Mouse (Mus musculus) embryonic facial prominence, embryonic 12.5 days (tissue): Measurements from ENCODE around the gene Chd9. TPM values are rescaled to one million over a fixed set of nuclear protein-coding genes. Genes with fewer than 3 reads are reported as not detected.

Source experiments
- ATAC-seq: fragments of 200-750 bp; cut with Nextera tagmentation; 2 replicates; pipeline ENCODE4 v1.8.0; 2017; ENCODE audit not compliant: insufficient number of reproducible peaks, insufficient read depth, low FRiP score, low TSS enrichment
- H3K27ac ChIP-seq: fragments of 300-500 bp; sonication (generic); 2 replicates; pipeline ENCODE4 v1.5.1; 2016; ENCODE audit warnings: mild to moderate bottlenecking
- H3K27me3 ChIP-seq: fragments of 300-500 bp; sonication (generic); 2 replicates; pipeline ENCODE4 v1.6.1; 2016; ENCODE audit warnings: mild to moderate bottlenecking, moderate library complexity
- H3K36me3 ChIP-seq: fragments of 300-500 bp; sonication (generic); 2 replicates; pipeline ENCODE4 v1.6.1; 2016; ENCODE audit warnings: mild to moderate bottlenecking
- H3K4me1 ChIP-seq: fragments of 300-500 bp; sonication (generic); 2 replicates; pipeline ENCODE4 v1.6.1; 2016
- H3K4me2 ChIP-seq: fragments of 300-500 bp; sonication (generic); replicated peaks from 2 replicates; pipeline ENCODE4 v1.6.1; 2016; ENCODE audit warnings: mild to moderate bottlenecking, moderate library complexity
- H3K4me3 ChIP-seq: fragments of 300-500 bp; sonication (generic); 2 replicates; pipeline ENCODE4 v1.5.1; 2016; ENCODE audit warnings: mild to moderate bottlenecking
- H3K9ac ChIP-seq: fragments of 300-500 bp; sonication (generic); 2 replicates; pipeline ENCODE4 v1.6.1; 2016; ENCODE audit warnings: mild to moderate bottlenecking, moderate library complexity
- H3K9me3 ChIP-seq: fragments of 300-500 bp; sonication (generic); 2 replicates; pipeline ENCODE4 v1.6.1; 2016; ENCODE audit warnings: mild to moderate bottlenecking, moderate library complexity
- WGBS: fragments of 180-500 bp; shearing (Covaris S2); methylation state at CpG from one replicate; pipeline ENCODE4 v1.1.7; 2016; 5-methylcytosine and 5-hydroxymethylcytosine counted together
- polyA plus RNA-seq: library from polyadenylated mRNA; unstranded; fragments of >200 nt; fragmentation: Nextera tagmentation; extraction: Ambion mirVana; gene quantifications from 2 replicates; pipeline ENCODE4 v1.2.1, GENCODE M21; 2016

The Chd9 gene
- 65.3 and 67.2 TPM in 2 replicates for polyA plus RNA-seq

- Histone ChIP-seq H3K27ac (peak within 1 kb of the TSS; percentile 73), H3K4me1 (peaks cover 18% of the 10 kb centered on the region), H3K4me2 (peak within 1 kb of the TSS; percentile 68), H3K4me3 (peak within 1 kb of the TSS; percentile 53), H3K36me3 (no peaks in the 10 kb centered on the region), H3K27me3 (no peaks in the 10 kb centered on the region), H3K9me3 (no peaks in the 10 kb centered on the region), H3K9ac (peak within 1 kb of the TSS; percentile 69)
- ATAC-seq, result peak; percentile 67
- WGBS, result 1% methylated on average over 39 of the region's 39 CpGs
Observed at GRCm38 (mm10) chr8:90828181-90828986, at the start of gene Chd9. TSS of gene Chd9 (plus strand) at chr8:90828352.

- Histone ChIP-seq H3K4me1 (0 out of 2 replicates have a peak, but pooled peaks cover 3% of the 10 kb centered on the region), H3K9me3 (no peaks in the 10 kb centered on the region), H3K4me3 (no peak overlapping the region), H3K4me2 (no peak overlapping the region), H3K27me3 (no peaks in the 10 kb centered on the region), H3K27ac (no peak overlapping the region), H3K36me3 (no peaks in the 10 kb centered on the region), H3K9ac (no peak overlapping the region)
- no peak for ATAC-seq
- WGBS, result 94% methylated on average over 1 of the region's 1 CpGs
Observed at GRCm38 (mm10) chr8:90791616-90792015, 36.5 kb upstream of the Chd9 start.

GRCm38 (mm10) chr8:90793710-90794109, 34.4 kb upstream of the Chd9 start:
- no peak for ATAC-seq

GRCm38 (mm10) chr8:90794990-90795861, 32.9 kb upstream of the Chd9 start:
- Histone ChIP-seq H3K9ac (peak overlapping the region; percentile 4; the same call in 1 of the 2 replicates), H3K4me3 (peak overlapping the region; percentile 15; the same call in 1 of the 2 replicates), H3K27ac (no peak overlapping the region), H3K4me2 (peak overlapping the region; percentile 42), H3K4me1 (0 out of 2 replicates have a peak, but pooled peaks cover 3% of the 10 kb centered on the region), H3K9me3 (no peaks in the 10 kb centered on the region), H3K27me3 (no peaks in the 10 kb centered on the region), H3K36me3 (no peaks in the 10 kb centered on the region)
- WGBS, result 7% methylated on average over 12 of the region's 12 CpGs
- ATAC-seq, result peak; percentile 64; the same call in 1 of the 2 replicates

More at GRCm38 (mm10) chr8:90793710-90794109, 34.4 kb upstream of the Chd9 start:
- no peaks in the 10 kb centered on the region for H3K36me3 ChIP-seq
- H3K27me3 ChIP-seq, result no peaks in the 10 kb centered on the region
- no peak overlapping the region for H3K27ac ChIP-seq
- no peak overlapping the region for H3K4me2 ChIP-seq
- H3K9ac ChIP-seq, result no peak overlapping the region
- H3K4me1 ChIP-seq, result 0 out of 2 replicates have a peak, but pooled peaks cover 3% of the 10 kb centered on the region
- 3% methylated on average over 3 of the region's 3 CpGs for WGBS
- no peaks in the 10 kb centered on the region for H3K9me3 ChIP-seq
- H3K4me3 ChIP-seq, result no peak overlapping the region

GRCm38 (mm10) chr8:90799473-90799872, 28.7 kb upstream of the Chd9 start:
- WGBS, result 85% methylated on average over 5 of the region's 5 CpGs
- no peak overlapping the region for H3K4me2 ChIP-seq
- no peak for ATAC-seq
- no peaks in the 10 kb centered on the region for H3K27me3 ChIP-seq
- no peak overlapping the region for H3K4me3 ChIP-seq
- H3K9me3 ChIP-seq, result 0 out of 2 replicates have a peak, but pooled peaks cover 4% of the 10 kb centered on the region
- H3K27ac ChIP-seq, result no peak overlapping the region
- H3K4me1 ChIP-seq, result 0 out of 2 replicates have a peak, but pooled peaks cover 3% of the 10 kb centered on the region
- no peak overlapping the region for H3K9ac ChIP-seq
- no peaks in the 10 kb centered on the region for H3K36me3 ChIP-seq

GRCm38 (mm10) chr8:90813602-90814320, 14.4 kb upstream of the Chd9 start:
- Histone ChIP-seq H3K4me3 (no peak overlapping the region), H3K27me3 (no peaks in the 10 kb centered on the region), H3K9me3 (no peaks in the 10 kb centered on the region), H3K9ac (no peak overlapping the region), H3K4me2 (no peak overlapping the region), H3K4me1 (no peaks in the 10 kb centered on the region), H3K36me3 (no peaks in the 10 kb centered on the region), H3K27ac (no peak overlapping the region)
- no peak for ATAC-seq
- WGBS, result 88% methylated on average over 10 of the region's 10 CpGs

- Histone ChIP-seq H3K36me3 (no peaks in the 10 kb centered on the region), H3K9me3 (no peaks in the 10 kb centered on the region), H3K4me1 (no peaks in the 10 kb centered on the region), H3K9ac (no peak overlapping the region), H3K27ac (no peak overlapping the region), H3K27me3 (no peaks in the 10 kb centered on the region), H3K4me2 (no peak overlapping the region), H3K4me3 (no peak overlapping the region)
- ATAC-seq, result no peak
- WGBS, result 70% methylated on average over 23 of the region's 23 CpGs
Observed at GRCm38 (mm10) chr8:90816061-90816882, 11.9 kb upstream of the Chd9 start.

- no peak within 1 kb of the TSS for H3K4me2 ChIP-seq
- no peak within 1 kb of the TSS for H3K9ac ChIP-seq
- no peak for ATAC-seq
- no peak within 1 kb of the TSS for H3K4me3 ChIP-seq
- no peak within 1 kb of the TSS for H3K27ac ChIP-seq
- H3K27me3 ChIP-seq, result no peaks in the 10 kb centered on the region
- H3K9me3 ChIP-seq, result no peaks in the 10 kb centered on the region
- WGBS, result 79% methylated on average over 2 of the region's 2 CpGs
- H3K36me3 ChIP-seq, result no peaks in the 10 kb centered on the region
- H3K4me1 ChIP-seq, result no peaks in the 10 kb centered on the region
Observed at GRCm38 (mm10) chr8:90817293-90817692, 10.9 kb upstream of the Chd9 start, which contains the start of gene Gm19935. TSS of gene Gm19935 (minus strand) at chr8:90817393.

- no peaks in the 10 kb centered on the region for H3K36me3 ChIP-seq
- no peak overlapping the region for H3K4me3 ChIP-seq
- H3K27ac ChIP-seq, result no peak overlapping the region
- H3K4me2 ChIP-seq, result no peak overlapping the region
- ATAC-seq, result no peak
- 91% methylated on average over 9 of the region's 9 CpGs for WGBS
- no peaks in the 10 kb centered on the region for H3K4me1 ChIP-seq
- H3K9ac ChIP-seq, result no peak overlapping the region
- no peaks in the 10 kb centered on the region for H3K9me3 ChIP-seq
- H3K27me3 ChIP-seq, result no peaks in the 10 kb centered on the region
Observed at GRCm38 (mm10) chr8:90819561-90820320, 8.4 kb upstream of the Chd9 start.

GRCm38 (mm10) chr8:90820321-90820696, 7.8 kb upstream of the Chd9 start:
- no peak for ATAC-seq
- WGBS, result 90% methylated on average over 4 of the region's 4 CpGs
- no peak overlapping the region for H3K9ac ChIP-seq
- H3K4me3 ChIP-seq, result no peak overlapping the region
- no peak overlapping the region for H3K27ac ChIP-seq
- no peaks in the 10 kb centered on the region for H3K27me3 ChIP-seq
- H3K4me1 ChIP-seq, result no peaks in the 10 kb centered on the region
- H3K36me3 ChIP-seq, result no peaks in the 10 kb centered on the region
- no peak overlapping the region for H3K4me2 ChIP-seq
- H3K9me3 ChIP-seq, result no peaks in the 10 kb centered on the region
